Mouse (Mus musculus): ENCODE data around the gene Tspan9.

DNA sequence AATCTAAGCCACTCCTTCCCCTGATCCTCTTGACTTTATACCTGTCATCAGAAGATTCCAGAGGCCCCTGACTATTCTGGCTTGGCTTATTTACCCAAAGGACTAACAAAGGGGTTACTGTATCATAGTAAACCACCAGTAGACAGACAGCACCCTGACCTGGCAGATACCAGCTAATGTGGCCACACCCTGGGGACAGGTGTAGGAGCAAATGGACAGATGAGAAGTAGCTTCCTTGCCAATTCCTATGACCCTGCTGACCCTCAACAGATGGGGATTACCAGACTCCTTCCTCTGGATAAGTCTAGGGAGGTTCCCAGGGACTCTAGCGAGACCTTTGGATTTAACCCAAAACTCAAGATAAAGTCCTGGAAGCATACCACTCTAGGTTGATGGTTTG lies 183.2 kb downstream of the Tspan9 start:
- TF ChIP-seq ZNF384 (IDR thresholded peaks at IDR 0.05; ENCODE audit: low read depth, low read length) (no peak), HCFC1 (IDR thresholded peaks at IDR 0.05; ENCODE audit: borderline replicate concordance, insufficient read depth, low read length) (no peak)
